Mouse (Mus musculus) heart, postnatal 0 days (tissue): ENCODE results near the gene Ift80.

Experiments
- CTCF ChIP-seq: IDR thresholded peaks from 2 replicates; pipeline ENCODE4 v1.5.1; 2016; ENCODE audit warnings: antibody characterized with exemption, control low read depth, low read depth
- EP300 ChIP-seq: IDR thresholded peaks from 2 replicates; pipeline ENCODE4 v1.6.1; 2016; ENCODE audit warnings: antibody characterized with exemption, low read depth

- TF ChIP-seq CTCF (peak; percentile 39), EP300 (no peak)
Observed at GRCm38 (mm10) chr3:68964682-68965081, 39.7 kb downstream of the Ift80 start.
